Mouse (Mus musculus) forebrain, embryonic 11.5 days (tissue): ENCODE data around the gene Banf1. TPM values are rescaled to one million over a fixed set of nuclear protein-coding genes. Genes with fewer than 3 reads are reported as not detected.

ENCODE experiments used
- ATAC-seq: fragments of 200-750 bp; cut with Nextera tagmentation; replicated peaks from 2 replicates; pipeline ENCODE4 v1.8.0; 2017; ENCODE audit warnings: moderate TSS enrichment; ENCODE audit not compliant: low FRiP score
- DNase-seq: peaks from one replicate; pipeline ENCODE4 v3.0.0-alpha.2; 2017; ENCODE audit warnings: low spot score
- H3K27ac ChIP-seq: fragments of 300-500 bp; sonication (generic); 2 replicates; pipeline ENCODE4 v1.5.1; 2014; ENCODE audit warnings: low read depth, low read length
- H3K27me3 ChIP-seq: fragments of 300-500 bp; sonication (generic); 2 replicates; pipeline ENCODE4 v1.6.1; 2014; ENCODE audit warnings: mild to moderate bottlenecking, low read length, mixed read lengths; ENCODE audit not compliant: control insufficient read depth, insufficient read depth
- H3K36me3 ChIP-seq: fragments of 300-500 bp; sonication (generic); 2 replicates; pipeline ENCODE4 v1.6.1; 2014; ENCODE audit warnings: mild to moderate bottlenecking, low read length, moderate library complexity, mixed read lengths; ENCODE audit not compliant: control insufficient read depth, insufficient read depth
- H3K4me1 ChIP-seq: fragments of 300-500 bp; sonication (generic); replicated peaks from 2 replicates; pipeline ENCODE4 v1.6.1; 2014; ENCODE audit warnings: low read length, mixed read lengths; ENCODE audit not compliant: control insufficient read depth, insufficient read depth
- H3K4me2 ChIP-seq: fragments of 300-500 bp; sonication (generic); 2 replicates; pipeline ENCODE4 v1.6.1; 2014; ENCODE audit warnings: low read depth, mild to moderate bottlenecking, low read length, moderate library complexity, mixed read lengths; ENCODE audit not compliant: severe bottlenecking
- H3K4me3 ChIP-seq: fragments of 300-500 bp; sonication (generic); 2 replicates; pipeline ENCODE4 v1.5.1; 2014; ENCODE audit warnings: low read depth, low read length
- H3K9ac ChIP-seq: fragments of 300-500 bp; sonication (generic); 2 replicates; pipeline ENCODE4 v1.6.1; 2014; ENCODE audit warnings: low read length
- H3K9me3 ChIP-seq: fragments of 300-500 bp; sonication (generic); 2 replicates; pipeline ENCODE4 v1.6.1; 2016; ENCODE audit warnings: low read length, mixed read lengths; ENCODE audit not compliant: control insufficient read depth
- WGBS: fragments of 180-500 bp; shearing (Covaris S2); extraction: QIAGEN DNeasy Blood & Tissue Kit; methylation state at CpG from one replicate; pipeline ENCODE4 v1.1.7; 2014; 5-methylcytosine and 5-hydroxymethylcytosine counted together
- polyA plus RNA-seq: library from polyadenylated mRNA; unstranded; fragments of >200 nt; fragmentation: Nextera tagmentation; extraction: Ambion mirVana; gene quantifications from 2 replicates; pipeline ENCODE4 v1.2.1, GENCODE M21; 2014

Gene Banf1
- polyA plus RNA-seq, 1 experiment from 2014 or later = 470 TPM

DNA sequence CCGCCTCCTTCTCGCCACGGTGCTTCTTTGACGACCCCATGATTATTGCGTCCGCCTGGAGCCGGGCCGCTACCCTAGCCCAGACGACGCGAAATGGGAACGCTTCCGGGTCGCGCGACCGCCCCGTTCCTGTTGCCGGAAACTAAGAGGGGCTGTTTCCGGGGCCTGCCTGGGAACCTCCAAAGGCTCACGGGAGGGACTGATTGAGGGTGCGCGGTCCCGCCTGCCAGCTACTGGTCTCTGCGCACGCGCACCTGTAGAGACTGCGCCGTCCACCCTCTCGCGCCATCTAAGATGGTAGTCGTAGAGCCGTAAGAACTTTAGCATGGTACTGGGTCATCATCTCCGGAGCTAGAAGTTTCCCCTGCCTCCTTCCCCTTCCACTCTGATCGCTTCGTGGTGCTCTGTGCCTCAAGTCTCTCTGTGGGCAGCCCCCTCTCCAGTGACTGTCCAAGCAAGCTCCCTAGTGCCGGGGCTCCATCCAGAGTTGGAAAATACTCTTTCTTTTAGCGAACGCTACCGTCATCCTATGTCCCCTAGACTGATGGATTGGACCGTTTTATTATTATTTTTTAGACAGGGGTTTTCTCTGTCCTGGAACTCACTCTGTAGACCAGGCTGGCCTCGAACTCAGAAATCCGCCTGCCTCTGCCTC is 21.7 kb upstream of the Banf1 start, which contains the start of gene Sart1:
Gene Sart1, minus strand, starts transcription at position 116 of the 655 bp plus-strand sequence.
- Histone ChIP-seq H3K9ac (peak within 1 kb of the TSS; percentile 87), H3K4me3 (peak within 1 kb of the TSS; percentile 99), H3K4me1 (peaks cover 18% of the 10 kb centered on the region), H3K36me3 (peaks cover 7% of the 10 kb centered on the region; the same call in 1 of the 2 replicates), H3K4me2 (peak within 1 kb of the TSS; percentile 91), H3K27me3 (no peaks in the 10 kb centered on the region), H3K27ac (peak within 1 kb of the TSS; percentile 66; the same call in 1 of the 2 replicates), H3K9me3 (no peaks in the 10 kb centered on the region)
- 2% methylated on average over 42 of the region's 43 CpGs for WGBS
- peak; percentile 96 for ATAC-seq
- DNase-seq = peak; percentile 96

GRCm38 (mm10) chr19:5388011-5388441 is 21.1 kb upstream of the Banf1 start:
- peak overlapping the region; percentile 99 for H3K4me3 ChIP-seq
- peak; percentile 69 for ATAC-seq
- H3K9me3 ChIP-seq = no peaks in the 10 kb centered on the region
- peaks cover 18% of the 10 kb centered on the region for H3K4me1 ChIP-seq
- no peaks in the 10 kb centered on the region for H3K27me3 ChIP-seq
- H3K9ac ChIP-seq = peak overlapping the region; percentile 87
- WGBS = under 1% methylated on average over 43 of the region's 43 CpGs
- peak; percentile 76 for DNase-seq
- H3K4me2 ChIP-seq = peak overlapping the region; percentile 91
- H3K36me3 ChIP-seq = peaks cover 13% of the 10 kb centered on the region; the same call in 1 of the 2 replicates
- peak overlapping the region; percentile 51; the same call in 1 of the 2 replicates for H3K27ac ChIP-seq

GRCm38 (mm10) chr19:5384715-5385114 is 17.7 kb upstream of the Banf1 start:
- peaks cover 33% of the 10 kb centered on the region; the same call in 1 of the 2 replicates for H3K36me3 ChIP-seq
- ATAC-seq = no peak
- 92% methylated on average over 8 of the region's 8 CpGs for WGBS

GRCm38 (mm10) chr19:5383326-5383725 is 16.4 kb upstream of the Banf1 start:
- Histone ChIP-seq H3K9ac (no peak overlapping the region), H3K27ac (no peak overlapping the region), H3K4me1 (peaks cover 10% of the 10 kb centered on the region; the same call in 1 of the 2 replicates), H3K27me3 (no peaks in the 10 kb centered on the region), H3K9me3 (no peaks in the 10 kb centered on the region), H3K4me3 (no peak overlapping the region), H3K36me3 (peaks cover 39% of the 10 kb centered on the region), H3K4me2 (no peak overlapping the region)
- 94% methylated on average over 12 of the region's 12 CpGs for WGBS
- no peak for DNase-seq
- ATAC-seq = no peak

More at GRCm38 (mm10) chr19:5384715-5385114, 17.7 kb upstream of the Banf1 start:
- Histone ChIP-seq H3K4me2 (no peak overlapping the region), H3K4me1 (peaks cover 12% of the 10 kb centered on the region; the same call in 1 of the 2 replicates), H3K27ac (no peak overlapping the region), H3K27me3 (no peaks in the 10 kb centered on the region), H3K9me3 (no peaks in the 10 kb centered on the region), H3K4me3 (no peak overlapping the region), H3K9ac (no peak overlapping the region)
- no peak for DNase-seq

- Histone ChIP-seq H3K4me3 (no peak overlapping the region), H3K9me3 (no peaks in the 10 kb centered on the region), H3K4me2 (no peak overlapping the region), H3K9ac (no peak overlapping the region), H3K4me1 (no peaks in the 10 kb centered on the region), H3K27me3 (no peaks in the 10 kb centered on the region), H3K36me3 (peaks cover 21% of the 10 kb centered on the region), H3K27ac (no peak overlapping the region)
- WGBS = 90% methylated on average over 1 of the region's 1 CpGs
- ATAC-seq = no peak
- no peak for DNase-seq
Measured at GRCm38 (mm10) chr19:5377446-5377845, 10.5 kb upstream of the Banf1 start.

- Histone ChIP-seq H3K27me3 (no peaks in the 10 kb centered on the region), H3K4me3 (no peak overlapping the region), H3K36me3 (peaks cover 20% of the 10 kb centered on the region), H3K4me1 (no peaks in the 10 kb centered on the region), H3K9ac (no peak overlapping the region), H3K4me2 (no peak overlapping the region), H3K9me3 (no peaks in the 10 kb centered on the region), H3K27ac (no peak overlapping the region)
- DNase-seq = no peak
- no peak for ATAC-seq
- 83% methylated on average over 4 of the region's 4 CpGs for WGBS
Measured at GRCm38 (mm10) chr19:5374748-5375147, 7.8 kb upstream of the Banf1 start.

- Histone ChIP-seq H3K4me3 (no peak overlapping the region), H3K4me2 (no peak overlapping the region), H3K27ac (no peak overlapping the region), H3K9ac (no peak overlapping the region), H3K36me3 (peaks cover 22% of the 10 kb centered on the region), H3K9me3 (no peaks in the 10 kb centered on the region), H3K4me1 (no peaks in the 10 kb centered on the region), H3K27me3 (no peaks in the 10 kb centered on the region)
- WGBS = 91% methylated on average over 4 of the region's 4 CpGs
- no peak for ATAC-seq
- DNase-seq = no peak
Measured at GRCm38 (mm10) chr19:5374177-5374576, 7.2 kb upstream of the Banf1 start.

DNA sequence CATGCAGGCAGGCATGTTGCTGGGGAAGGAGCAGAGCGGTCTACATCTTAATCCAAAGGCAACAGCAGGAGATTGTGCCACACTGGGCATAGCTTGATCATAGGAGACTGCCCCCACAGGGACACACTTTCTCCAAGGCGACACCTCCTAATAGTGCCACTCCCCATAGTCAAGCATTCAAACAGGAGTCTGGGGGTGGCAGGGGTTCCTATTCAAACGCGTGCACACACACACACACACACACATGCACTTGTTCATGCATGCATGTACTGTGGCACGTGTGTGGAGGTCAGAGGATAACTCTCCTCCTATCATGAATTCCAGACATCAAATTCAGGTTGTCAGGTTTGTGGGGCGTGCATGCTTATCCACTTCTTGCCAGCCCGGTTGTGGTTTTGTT is 5.8 kb upstream of the Banf1 start:
- no peaks in the 10 kb centered on the region for H3K27me3 ChIP-seq
- H3K4me3 ChIP-seq = no peak overlapping the region
- H3K4me2 ChIP-seq = no peak overlapping the region
- peaks cover 4% of the 10 kb centered on the region; the same call in 1 of the 2 replicates for H3K4me1 ChIP-seq
- no peak overlapping the region for H3K9ac ChIP-seq
- ATAC-seq = no peak
- H3K27ac ChIP-seq = no peak overlapping the region
- 92% methylated on average over 7 of the region's 7 CpGs for WGBS
- peaks cover 20% of the 10 kb centered on the region; the same call in 1 of the 2 replicates for H3K36me3 ChIP-seq
- H3K9me3 ChIP-seq = no peaks in the 10 kb centered on the region
- no peak for DNase-seq
